Mouse (Mus musculus) granulocyte monocyte progenitor cell, adult 5-6 weeks (primary cell): ENCODE measurements around the gene Msantd1. TPM values are rescaled to one million over a fixed set of nuclear protein-coding genes. Genes with fewer than 3 reads are reported as not detected.

ENCODE experiments used
- ATAC-seq: replicated peaks from 2 replicates; pipeline ENCODE4 v1.8.0; 2016; ENCODE audit warnings: mild to moderate bottlenecking, moderate TSS enrichment, inconsistent platforms; ENCODE audit not compliant: poor library complexity, severe bottlenecking
- total RNA-seq, 2 experiments: library from RNA; stranded (forward) in 1 of 2; stranded (reverse) in 1 of 2; fragments of 200-712, 200-1000 nt in 1 of 2; fragments of >200 nt in 1 of 2; fragmentation: Nextera tagmentation in 1 of 2; gene quantifications; 2 replicates each; pipeline ENCODE4 v1.2.3; 2014 to 2017

Msantd1 gene
- total RNA-seq, 2 experiments from 2014 or later, result 1.6 TPM; not detected in 1

DNA sequence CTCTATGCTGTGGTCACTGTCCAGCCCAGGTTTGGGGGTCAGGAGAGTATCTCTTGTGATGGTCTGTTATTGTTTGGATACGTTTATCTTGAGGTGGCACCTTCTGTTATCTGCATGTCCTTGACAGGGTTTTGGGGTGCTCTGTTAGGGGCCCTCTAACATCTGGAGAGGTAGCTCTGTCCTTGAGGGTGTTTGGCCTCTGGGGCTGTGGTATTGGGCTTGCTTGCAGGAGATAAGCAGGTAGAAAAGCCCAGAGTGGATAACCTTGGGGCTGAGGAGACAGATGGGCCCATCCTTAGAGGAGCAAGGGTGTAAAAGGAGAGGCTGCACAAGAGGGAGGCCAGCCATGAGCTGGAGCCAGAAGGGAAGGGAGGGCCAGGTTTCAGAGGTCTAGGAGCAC, 52.2 kb downstream of the Msantd1 start:
- no peak for ATAC-seq

DNA sequence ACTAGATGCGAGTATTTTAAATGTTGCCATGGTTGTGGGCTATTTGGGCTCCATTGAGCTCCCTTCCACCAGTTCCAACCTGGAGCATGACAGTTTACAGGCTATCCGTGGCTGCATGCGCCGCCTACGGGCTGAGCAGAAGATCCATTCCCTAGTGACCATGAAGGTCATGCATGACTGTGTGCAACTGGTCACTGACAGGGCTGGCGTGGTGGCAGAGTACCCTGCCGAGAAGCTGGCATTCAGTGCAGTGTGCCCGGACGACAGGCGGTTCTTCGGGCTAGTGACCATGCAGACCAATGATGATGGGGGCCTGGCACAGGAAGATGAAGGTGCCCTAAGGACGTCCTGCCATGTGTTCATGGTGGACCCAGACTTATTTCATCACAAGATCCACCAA, 57.7 kb downstream of the Msantd1 start:
- ATAC-seq, result no peak

DNA sequence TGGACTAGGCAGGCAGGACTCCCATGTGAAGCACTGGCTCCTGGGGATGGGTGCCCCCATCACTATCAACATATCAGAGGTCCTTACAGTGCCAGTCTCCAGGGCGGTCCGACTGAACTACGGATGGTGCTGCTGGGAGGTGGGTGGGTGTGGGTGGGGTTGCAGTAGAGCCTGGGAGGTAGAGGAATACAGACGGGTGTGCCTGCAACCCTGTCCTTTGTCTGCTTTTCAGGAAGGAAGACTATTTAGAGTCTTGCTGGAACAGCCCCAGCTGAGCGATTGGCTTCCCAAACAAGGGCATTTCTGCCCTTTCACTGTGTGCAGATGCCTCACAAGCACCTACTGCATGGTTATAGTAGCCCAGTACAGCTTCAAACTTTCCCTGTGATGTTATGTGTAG, 60.6 kb downstream of the Msantd1 start:
- ATAC-seq, result no peak

GRCm38 (mm10) chr5:34972471-34972870, 64.7 kb downstream of the Msantd1 start:
- no peak for ATAC-seq

Other genes with a start within 250 kb of the Msantd1 start
- 40.0 and 45.0 TPM in 2 replicates for gene Nop14, start 247.9 kb upstream of the Msantd1 start, total RNA-seq (2014; fragmentation: Nextera tagmentation)
- 47.7 and 50.0 TPM in 2 replicates for gene Nop14, start 247.9 kb upstream of the Msantd1 start, total RNA-seq (2017)
- 0.95 and 7.2 TPM in 2 replicates for gene Grk4, start 247.6 kb upstream of the Msantd1 start, total RNA-seq (2014; fragmentation: Nextera tagmentation)
- gene Grk4, start 247.6 kb upstream of the Msantd1 start, total RNA-seq (2017), result 1.2 and 1.4 TPM in 2 replicates
- gene Htt, start 146.3 kb upstream of the Msantd1 start, total RNA-seq (2014; fragmentation: Nextera tagmentation), result 32.6 and 36.2 TPM in 2 replicates
- 18.3 and 25.1 TPM in 2 replicates for gene Htt, start 146.3 kb upstream of the Msantd1 start, total RNA-seq (2017)
- 19.6 and 20.9 TPM in 2 replicates for gene Rgs12, start 41.4 kb downstream of the Msantd1 start, total RNA-seq (2014; fragmentation: Nextera tagmentation)
- 11.9 and 16.0 TPM in 2 replicates for gene Rgs12, start 41.4 kb downstream of the Msantd1 start, total RNA-seq (2017)
- gene Hgfac, start 133.5 kb downstream of the Msantd1 start, total RNA-seq (2014; fragmentation: Nextera tagmentation), result 1.2 TPM in 1 of 2 replicates, not detected in the other
- gene Hgfac, start 133.5 kb downstream of the Msantd1 start, total RNA-seq (2017), result 0.15 TPM in 1 of 2 replicates, not detected in the other
- gene Dok7, start 148.8 kb downstream of the Msantd1 start, total RNA-seq (2014; fragmentation: Nextera tagmentation), result not detected in 2 replicates
- not detected in 2 replicates for gene Dok7, start 148.8 kb downstream of the Msantd1 start, total RNA-seq (2017)
- gene Lrpap1, start 197.8 kb downstream of the Msantd1 start, total RNA-seq (2014; fragmentation: Nextera tagmentation), result 38.0 and 71.5 TPM in 2 replicates
- 65.8 and 70.9 TPM in 2 replicates for gene Lrpap1, start 197.8 kb downstream of the Msantd1 start, total RNA-seq (2017)